Mouse (Mus musculus): ENCODE measurements around the gene Amigo1.

DNA sequence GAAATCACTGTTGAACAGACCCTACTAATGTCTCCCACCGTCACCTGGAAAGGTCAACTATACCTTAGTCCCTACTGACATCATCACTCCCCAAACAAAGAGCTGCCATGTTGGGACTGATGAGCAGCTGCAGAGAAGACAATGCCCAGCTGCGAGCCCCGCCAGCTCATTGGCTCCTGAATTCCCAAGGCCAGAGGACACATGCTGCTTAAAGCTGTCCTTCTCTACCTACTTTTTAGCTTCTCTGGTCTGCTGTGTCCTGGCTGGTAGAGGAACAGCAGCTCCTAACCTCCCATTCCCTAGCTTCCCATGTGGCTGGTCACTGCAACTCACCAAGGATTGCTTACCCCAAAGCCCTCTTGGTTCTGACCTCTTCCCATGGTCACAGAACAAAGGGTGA lies 33.8 kb upstream of the Amigo1 start:
- TF ChIP-seq CTCF (IDR thresholded peaks at IDR 0.05 in 2 of 3, conservative IDR thresholded peaks at IDR 0.05 in 1 of 3; ENCODE audit: control insufficient read depth in 1 of 3, insufficient read depth in 1 of 3, low read depth in 2 of 3, low read length in 3 of 3, poor library complexity in 1 of 3, severe bottlenecking in 1 of 3) (no peak), TAL1 (IDR thresholded peaks at IDR 0.05; ENCODE audit: low read length) (no peak), GABPA (IDR thresholded peaks at IDR 0.05; ENCODE audit: low read depth, low read length) (no peak), POLR2A (IDR thresholded peaks at IDR 0.05; ENCODE audit: control insufficient read depth in 1 of 2, insufficient read depth in 1 of 2, low read depth in 1 of 2, low read length in 2 of 2, poor library complexity in 1 of 2) (no peak), TBP (IDR thresholded peaks at IDR 0.05; ENCODE audit: low read depth, low read length) (no peak), POLR2AphosphoS2 (IDR thresholded peaks at IDR 0.05; ENCODE audit: low read length) (no peak), USF1 (IDR thresholded peaks at IDR 0.05; ENCODE audit: low read depth, low read length) (no peak), NRF1 (IDR thresholded peaks at IDR 0.05; ENCODE audit: insufficient read depth, low read depth, low read length, poor library complexity, severe bottlenecking) (no peak), ZMIZ1 (IDR thresholded peaks at IDR 0.05; ENCODE audit: low read depth, low read length) (no peak), EP300 (IDR thresholded peaks at IDR 0.05; ENCODE audit: low read depth in 1 of 2, low read length in 2 of 2) (no peak), HCFC1 (IDR thresholded peaks at IDR 0.05; ENCODE audit: low read depth, low read length) (no peak), USF2 (IDR thresholded peaks at IDR 0.05; ENCODE audit: borderline replicate concordance in 1 of 2, insufficient read depth in 1 of 2, low read depth in 1 of 2, low read length in 2 of 2) (no peak), BHLHE40 (IDR thresholded peaks at IDR 0.05; ENCODE audit: borderline replicate concordance, low read depth, low read length) (no peak)

Data from MEL (cell line).